Mouse (Mus musculus) neural tube, embryonic 14.5 days (tissue): Measurements from ENCODE around the gene Reps1. TPM values are rescaled to one million over a fixed set of nuclear protein-coding genes. Genes with fewer than 3 reads are reported as not detected.

Source experiments
- ATAC-seq: fragments of 200-750 bp; cut with Nextera tagmentation; 2 replicates; pipeline ENCODE4 v1.8.0; 2017; ENCODE audit warnings: low read depth, mild to moderate bottlenecking, moderate TSS enrichment, moderate library complexity
- H3K27ac ChIP-seq: fragments of 300-500 bp; sonication (generic); 2 replicates; pipeline ENCODE4 v1.5.1; 2014; ENCODE audit warnings: low read depth, mild to moderate bottlenecking, control low read depth, low read length, moderate library complexity, mixed read lengths
- H3K27me3 ChIP-seq: fragments of 300-500 bp; sonication (generic); 2 replicates; pipeline ENCODE4 v1.6.1; 2014; ENCODE audit warnings: low read length; ENCODE audit not compliant: control insufficient read depth, insufficient read depth
- H3K36me3 ChIP-seq: fragments of 300-500 bp; sonication (generic); 2 replicates; pipeline ENCODE4 v1.6.1; 2014; ENCODE audit warnings: low read length, mixed read lengths; ENCODE audit not compliant: control insufficient read depth, insufficient read depth
- H3K4me1 ChIP-seq: fragments of 300-500 bp; sonication (generic); 2 replicates; pipeline ENCODE4 v1.6.1; 2014; ENCODE audit warnings: low read length; ENCODE audit not compliant: control insufficient read depth, insufficient read depth
- H3K4me2 ChIP-seq: fragments of 300-500 bp; sonication (generic); 2 replicates; pipeline ENCODE4 v1.6.1; 2014; ENCODE audit warnings: mild to moderate bottlenecking, low read depth, low read length, control low read depth
- H3K4me3 ChIP-seq: fragments of 300-500 bp; sonication (generic); 2 replicates; pipeline ENCODE4 v1.5.1; 2014; ENCODE audit warnings: low read depth, low read length, control low read depth, mixed read lengths
- H3K9ac ChIP-seq: fragments of 300-500 bp; sonication (generic); replicated peaks from 2 replicates; pipeline ENCODE4 v1.6.1; 2014; ENCODE audit warnings: low read depth, mild to moderate bottlenecking, control low read depth, low read length, mixed read lengths
- H3K9me3 ChIP-seq: fragments of 300-500 bp; sonication (generic); 2 replicates; pipeline ENCODE4 v1.6.1; 2016; ENCODE audit warnings: low read length; ENCODE audit not compliant: control insufficient read depth
- WGBS: fragments of 180-500 bp; shearing (Covaris S2); extraction: QIAGEN DNeasy Blood & Tissue Kit; methylation state at CpG from one replicate; pipeline ENCODE4 v1.1.7; 2014; 5-methylcytosine and 5-hydroxymethylcytosine counted together
- polyA plus RNA-seq: library from polyadenylated mRNA; unstranded; fragments of >200 nt; fragmentation: Nextera tagmentation; extraction: Ambion mirVana; gene quantifications from 2 replicates; pipeline ENCODE4 v1.2.1, GENCODE M21; 2014

The Reps1 gene
- 24.7 and 27.0 TPM in 2 replicates for polyA plus RNA-seq

GRCm38 (mm10) chr10:18055696-18056390 lies at the start of gene Reps1:
Reps1 (plus strand) TSS chr10:18055861.
- peak; percentile 83 for ATAC-seq
- peak within 1 kb of the TSS; percentile 94 for H3K9ac ChIP-seq
- H3K4me1 ChIP-seq, result peaks cover 17% of the 10 kb centered on the region
- peak within 1 kb of the TSS; percentile 93 for H3K27ac ChIP-seq
- H3K4me2 ChIP-seq, result peak within 1 kb of the TSS; percentile 62
- peak within 1 kb of the TSS; percentile 96 for H3K4me3 ChIP-seq
- under 1% methylated on average over 52 of the region's 90 CpGs for WGBS
- no peaks in the 10 kb centered on the region for H3K27me3 ChIP-seq
- no peaks in the 10 kb centered on the region for H3K9me3 ChIP-seq
- H3K36me3 ChIP-seq, result no peaks in the 10 kb centered on the region

DNA sequence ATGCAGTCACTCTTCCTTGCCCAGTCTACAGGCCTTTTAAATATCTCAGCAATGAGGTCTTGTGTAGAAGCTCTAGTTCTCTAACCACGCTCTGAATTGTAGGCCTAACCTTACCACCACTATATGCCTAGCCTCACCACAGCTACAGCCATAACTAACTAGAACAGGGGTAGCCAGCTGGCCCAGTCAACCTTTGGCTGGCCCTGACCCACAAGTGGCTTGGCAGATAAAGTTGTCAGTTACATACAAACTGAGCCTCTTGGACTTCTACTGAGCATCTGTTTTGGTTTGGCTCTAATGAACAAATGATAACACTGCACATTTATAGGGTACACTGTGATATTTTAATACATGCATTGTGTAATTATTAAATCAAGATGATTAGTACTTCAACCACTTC lies 48.9 kb upstream of the Reps1 start:
- ATAC-seq, result no peak
- Histone ChIP-seq H3K27me3 (no peaks in the 10 kb centered on the region), H3K4me2 (no peak overlapping the region), H3K36me3 (no peaks in the 10 kb centered on the region), H3K27ac (no peak overlapping the region), H3K9ac (no peak overlapping the region), H3K9me3 (no peaks in the 10 kb centered on the region), H3K4me1 (no peaks in the 10 kb centered on the region), H3K4me3 (no peak overlapping the region)
- 96% methylated on average over 1 of the region's 1 CpGs for WGBS

DNA sequence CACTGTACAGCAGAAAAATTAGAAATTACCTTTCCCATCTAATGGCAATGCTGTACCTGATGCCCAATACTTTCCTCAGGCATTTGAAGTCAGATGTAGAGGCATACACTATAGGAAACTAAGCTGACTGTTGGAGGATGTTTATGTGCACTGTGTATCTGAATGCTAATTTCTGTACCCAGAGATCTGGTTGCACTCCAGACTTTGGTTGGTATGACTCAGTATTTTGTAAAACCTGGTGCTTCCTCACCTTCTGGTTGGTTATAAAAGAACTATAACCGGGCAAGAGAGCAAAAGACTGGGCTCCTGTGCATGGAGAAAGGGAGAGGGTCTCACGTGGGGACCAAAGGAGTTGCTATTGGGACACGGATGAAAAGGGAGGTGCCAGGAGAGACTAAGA lies 48.4 kb upstream of the Reps1 start:
- Histone ChIP-seq H3K4me3 (no peak overlapping the region), H3K9ac (no peak overlapping the region), H3K27me3 (no peaks in the 10 kb centered on the region), H3K9me3 (no peaks in the 10 kb centered on the region), H3K4me2 (no peak overlapping the region), H3K27ac (no peak overlapping the region), H3K36me3 (no peaks in the 10 kb centered on the region), H3K4me1 (no peaks in the 10 kb centered on the region)
- WGBS, result 89% methylated on average over 3 of the region's 3 CpGs
- no peak for ATAC-seq

- Histone ChIP-seq H3K9ac (no peak overlapping the region), H3K36me3 (no peaks in the 10 kb centered on the region), H3K27me3 (no peaks in the 10 kb centered on the region), H3K27ac (no peak overlapping the region), H3K4me2 (no peak overlapping the region), H3K4me1 (no peaks in the 10 kb centered on the region), H3K9me3 (no peaks in the 10 kb centered on the region), H3K4me3 (no peak overlapping the region)
- ATAC-seq, result no peak
These were observed 47.5 kb upstream of the Reps1 start for GRCm38 (mm10) chr10:18008118-18008517.

DNA sequence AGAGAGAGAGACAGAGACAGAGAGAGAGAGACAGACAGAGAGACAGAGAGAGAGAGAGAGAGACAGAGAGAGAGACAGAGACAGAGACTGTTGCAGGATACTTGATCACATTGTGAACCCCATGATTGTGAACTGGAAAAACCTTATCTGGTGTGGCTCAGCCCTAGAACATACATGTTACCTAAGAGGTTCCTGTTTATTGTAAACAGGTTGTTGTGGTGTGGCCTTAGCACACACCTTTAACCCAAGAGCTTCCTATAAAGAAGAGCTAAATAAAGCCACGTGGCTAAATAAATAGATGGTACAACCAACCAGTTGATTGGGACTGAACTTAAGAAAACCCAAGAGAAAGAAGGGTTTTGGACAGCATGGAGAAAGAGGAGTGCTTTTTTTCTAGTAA lies 45.9 kb upstream of the Reps1 start:
- no peak overlapping the region for H3K9ac ChIP-seq
- H3K4me3 ChIP-seq, result no peak overlapping the region
- H3K36me3 ChIP-seq, result no peaks in the 10 kb centered on the region
- H3K9me3 ChIP-seq, result no peaks in the 10 kb centered on the region
- no peaks in the 10 kb centered on the region for H3K4me1 ChIP-seq
- no peak overlapping the region for H3K27ac ChIP-seq
- no peak for ATAC-seq
- 83% methylated on average over 1 of the region's 1 CpGs for WGBS
- H3K27me3 ChIP-seq, result no peaks in the 10 kb centered on the region
- no peak overlapping the region for H3K4me2 ChIP-seq

DNA sequence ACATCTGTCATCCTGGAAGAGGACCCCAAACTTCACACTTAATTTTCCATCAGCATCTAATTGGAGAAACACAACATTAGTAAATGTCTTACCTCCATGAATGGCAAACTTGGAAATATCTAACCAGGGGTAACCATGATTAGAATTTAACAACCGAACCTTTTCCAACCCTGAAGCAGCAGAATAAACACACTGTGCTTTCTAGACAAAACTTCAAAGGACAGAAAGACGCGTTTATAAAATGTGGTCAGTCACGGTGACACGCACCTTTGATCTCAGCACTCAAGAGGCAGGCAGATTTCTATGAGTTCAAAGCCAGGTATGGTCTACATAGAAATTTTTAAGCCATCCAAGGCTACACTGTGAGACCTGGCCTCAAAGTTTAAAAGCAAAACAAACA lies 43.9 kb upstream of the Reps1 start:
- no peak overlapping the region for H3K4me2 ChIP-seq
- H3K27me3 ChIP-seq, result no peaks in the 10 kb centered on the region
- H3K27ac ChIP-seq, result no peak overlapping the region
- no peaks in the 10 kb centered on the region for H3K9me3 ChIP-seq
- no peaks in the 10 kb centered on the region for H3K4me1 ChIP-seq
- no peak overlapping the region for H3K4me3 ChIP-seq
- H3K9ac ChIP-seq, result no peak overlapping the region
- no peak for ATAC-seq
- WGBS, result 95% methylated on average over 5 of the region's 5 CpGs
- no peaks in the 10 kb centered on the region for H3K36me3 ChIP-seq

- no peaks in the 10 kb centered on the region for H3K36me3 ChIP-seq
- no peak overlapping the region for H3K4me2 ChIP-seq
- ATAC-seq, result no peak
- H3K9ac ChIP-seq, result no peak overlapping the region
- H3K4me1 ChIP-seq, result 0 out of 2 replicates have a peak, but pooled peaks cover 3% of the 10 kb centered on the region
- WGBS, result 73% methylated on average over 7 of the region's 7 CpGs
- H3K4me3 ChIP-seq, result no peak overlapping the region
- no peak overlapping the region for H3K27ac ChIP-seq
- H3K27me3 ChIP-seq, result no peaks in the 10 kb centered on the region
- H3K9me3 ChIP-seq, result no peaks in the 10 kb centered on the region
These were observed 35.2 kb upstream of the Reps1 start for GRCm38 (mm10) chr10:18020443-18020842.

DNA sequence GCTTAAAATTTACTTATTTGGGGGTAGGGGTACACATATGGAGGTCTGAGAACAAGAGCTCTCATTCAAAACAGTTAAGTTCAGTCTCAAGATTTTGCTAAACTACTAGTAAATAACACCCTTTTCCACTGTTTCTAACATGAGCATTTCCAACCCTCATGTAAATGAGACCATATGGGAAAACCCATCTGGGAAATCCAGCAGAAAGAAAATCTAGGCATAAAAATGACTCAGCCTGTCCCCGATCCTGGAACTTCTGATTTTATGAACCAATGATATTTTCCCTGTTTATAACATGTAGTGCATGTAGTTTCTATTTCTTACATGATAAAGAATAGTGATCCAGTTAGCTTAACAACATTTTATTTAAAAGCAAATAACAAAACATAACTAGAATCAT lies 34.8 kb upstream of the Reps1 start:
- 0 out of 2 replicates have a peak, but pooled peaks cover 3% of the 10 kb centered on the region for H3K4me1 ChIP-seq
- peak overlapping the region; percentile 70; the same call in 1 of the 2 replicates for H3K4me2 ChIP-seq
- no peaks in the 10 kb centered on the region for H3K36me3 ChIP-seq
- H3K27ac ChIP-seq, result no peak overlapping the region
- no peak overlapping the region for H3K9ac ChIP-seq
- H3K27me3 ChIP-seq, result no peaks in the 10 kb centered on the region
- no peak for ATAC-seq
- no peak overlapping the region for H3K4me3 ChIP-seq
- H3K9me3 ChIP-seq, result no peaks in the 10 kb centered on the region
- 28% methylated on average over 1 of the region's 1 CpGs for WGBS

GRCm38 (mm10) chr10:18021576-18022311 lies 33.9 kb upstream of the Reps1 start:
- no peaks in the 10 kb centered on the region for H3K36me3 ChIP-seq
- peak overlapping the region; percentile 70 for H3K4me2 ChIP-seq
- H3K4me3 ChIP-seq, result peak overlapping the region; percentile 69
- peak; percentile 36 for ATAC-seq
- H3K9me3 ChIP-seq, result no peaks in the 10 kb centered on the region
- H3K27me3 ChIP-seq, result no peaks in the 10 kb centered on the region
- 29% methylated on average over 14 of the region's 14 CpGs for WGBS
- H3K9ac ChIP-seq, result peak overlapping the region; percentile 74
- H3K27ac ChIP-seq, result peak overlapping the region; percentile 93
- 0 out of 2 replicates have a peak, but pooled peaks cover 3% of the 10 kb centered on the region for H3K4me1 ChIP-seq
